11 mouse cellular contexts compared by ENCODE assay signal in genomic region chr10:107248481-107248880, GRCm38 (mm10).
"Had no signal": no experiment of that assay in that cellular context is flagged by ENCODE, and none has a peak within 500 bp of the region (broad histone marks: within the 10 kb centered on the region; RNA-seq: fewer than 3 reads in every experiment).

No protein-coding gene starts in this region.

- DNase-seq: left cerebral cortex, postnatal 4 days; liver; liver, embryonic 13.5 days; liver, postnatal 0 days; lung, adult 18-20 months; lung, adult 2 months; lung, embryonic 14.5 days; lung, postnatal 10 days; lung, postnatal 14 days; lung, postnatal 36 days; midbrain, embryonic 14.5 days had no signal
